Mouse (Mus musculus) monocyte, adult 5-6 weeks (primary cell): ENCODE measurements around the gene Ric8a. TPM values are rescaled to one million over a fixed set of nuclear protein-coding genes. Genes with fewer than 3 reads are reported as not detected.

ENCODE experiments used
- total RNA-seq: library from RNA; stranded (forward); fragments of 200-1000, 200-491, 200-594 nt; gene quantifications from 3 replicates; pipeline ENCODE4 v1.2.3, GENCODE M21; 2017

Gene Ric8a
- total RNA-seq, 1 experiment from 2014 or later = 72.9 TPM

Other genes with a start within 250 kb of the Ric8a start
- gene Olfr61, start 228.0 kb upstream of the Ric8a start, total RNA-seq = not detected in 3 replicates
- gene Olfr53, start 210.5 kb upstream of the Ric8a start, total RNA-seq = not detected in 3 replicates
- 0.11 TPM in 1 of 3 replicates, not detected in the others for gene Olfr539, start 197.0 kb upstream of the Ric8a start, total RNA-seq
- not detected in 3 replicates for gene Olfr45, start 175.0 kb upstream of the Ric8a start, total RNA-seq
- not detected in 3 replicates for gene Olfr541, start 159.7 kb upstream of the Ric8a start, total RNA-seq
- not detected in 3 replicates for gene Cyp2e1, start 93.2 kb upstream of the Ric8a start, total RNA-seq
- gene Syce1, start 69.1 kb upstream of the Ric8a start, total RNA-seq = not detected in 3 replicates
- 0.29 TPM in 1 of 3 replicates, not detected in the others for gene Zfp941, start 34.8 kb upstream of the Ric8a start, total RNA-seq
- gene Urah, start 21.9 kb upstream of the Ric8a start, total RNA-seq = not detected in 3 replicates
- gene Scgb1c1, start 11.4 kb upstream of the Ric8a start, total RNA-seq = not detected in 3 replicates
- gene Odf3, start 9.2 kb upstream of the Ric8a start, total RNA-seq = not detected in 3 replicates
- gene Gm45785, start 626 bp upstream of the Ric8a start, total RNA-seq = 0.58 to 9.3 TPM in 2 of 3 replicates, not detected in the other
- 21.5 to 28.2 TPM (median 25.0 TPM) in 3 replicates for gene Bet1l, start 620 bp downstream of the Ric8a start, total RNA-seq
- 119 to 165 TPM (median 132 TPM) in 3 replicates for gene Psmd13, start 25.0 kb downstream of the Ric8a start, total RNA-seq
- 8.0 to 12.6 TPM (median 12.2 TPM) in 3 replicates for gene Sirt3, start 25.4 kb downstream of the Ric8a start, total RNA-seq
- not detected in 3 replicates for gene Cox8b, start 43.5 kb downstream of the Ric8a start, total RNA-seq
- gene Nlrp6, start 63.9 kb downstream of the Ric8a start, total RNA-seq = 0.10 TPM in 1 of 3 replicates, not detected in the others
- 10.6 to 14.2 TPM (median 13.8 TPM) in 3 replicates for gene Pgghg, start 84.4 kb downstream of the Ric8a start, total RNA-seq
- gene Ifitm5, start 93.3 kb downstream of the Ric8a start, total RNA-seq = 2.4 TPM in 1 of 3 replicates, not detected in the others
- not detected in 3 replicates for gene Gm45717, start 99.0 kb downstream of the Ric8a start, total RNA-seq
- 203 to 367 TPM (median 305 TPM) in 3 replicates for gene Ifitm2, start 99.0 kb downstream of the Ric8a start, total RNA-seq
- gene Ifitm1, start 110.3 kb downstream of the Ric8a start, total RNA-seq = 38.2 to 83.6 TPM (median 70.9 TPM) in 3 replicates
- gene Ifitm3, start 153.8 kb downstream of the Ric8a start, total RNA-seq = 384 to 854 TPM (median 711 TPM) in 3 replicates
- gene Ifitm6, start 161.0 kb downstream of the Ric8a start, total RNA-seq = 268 to 573 TPM (median 450 TPM) in 3 replicates
- gene Gm17387, start 172.2 kb downstream of the Ric8a start, total RNA-seq = not detected in 3 replicates
- gene B4galnt4, start 204.1 kb downstream of the Ric8a start, total RNA-seq = 0.10 TPM in 1 of 3 replicates, not detected in the others
- gene Pkp3, start 221.3 kb downstream of the Ric8a start, total RNA-seq = 14.0 to 17.9 TPM (median 14.2 TPM) in 3 replicates
- 9.1 to 25.0 TPM (median 12.5 TPM) in 3 replicates for gene Sigirr, start 243.6 kb downstream of the Ric8a start, total RNA-seq